Mouse (Mus musculus): ENCODE data around the gene Nat8f1.
"Not testable (repeated sequence)": the region's sequence is repeated elsewhere in the genome, so short reads cannot be mapped to it uniquely, and the experiment has no call there.

Gene Nat8f1

DNA sequence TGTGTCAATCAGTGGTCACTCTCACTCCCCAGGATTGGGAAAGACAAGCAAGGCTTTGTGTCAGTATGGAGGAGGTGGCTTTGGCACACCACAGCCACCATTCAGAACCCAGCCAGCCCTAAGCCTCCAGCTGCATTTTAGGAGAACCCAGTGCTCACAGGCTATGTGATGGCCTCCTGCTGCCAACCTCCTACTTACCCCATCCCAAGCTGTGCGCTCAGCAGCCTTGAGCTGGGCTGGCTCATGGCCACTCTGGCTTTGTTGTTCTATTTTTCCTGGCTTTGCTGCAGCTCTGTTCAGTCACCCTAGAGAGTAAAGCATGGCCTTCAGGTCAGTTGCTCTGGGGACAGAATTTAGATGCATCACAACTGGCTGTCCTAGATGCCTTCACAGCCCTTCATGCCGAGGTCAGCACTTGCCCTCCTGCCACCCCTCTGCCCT is 8.6 kb downstream of the Nat8f1 start:
- DNase-seq: peak; percentile 36 to 71

DNA sequence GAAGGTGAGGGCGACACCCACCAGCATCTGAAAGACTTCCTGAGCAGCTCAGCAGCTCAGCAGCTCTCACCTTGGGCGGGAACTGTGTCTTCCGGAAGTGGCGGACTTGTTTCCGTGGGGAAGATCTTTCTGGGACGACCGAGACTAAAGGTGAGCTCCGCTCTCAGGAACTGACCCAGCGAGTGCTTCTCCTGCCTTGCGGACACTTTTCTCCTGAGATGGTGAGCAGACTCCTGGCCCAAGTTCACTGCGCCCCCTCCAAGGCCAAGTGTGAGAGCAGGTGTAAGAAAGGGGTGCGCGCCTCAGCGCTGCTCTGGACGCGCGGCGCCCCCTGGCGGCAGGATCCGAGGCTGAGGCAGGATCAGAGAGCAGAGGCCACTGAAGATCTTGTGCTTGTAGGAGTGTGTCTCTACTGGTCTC is 10.8 kb downstream of the Nat8f1 start, which contains the start of gene Nat8f4:
TSS of gene Nat8f4 (minus strand) at position 243 of the 420 bp plus-strand sequence.
- peak; percentile 85 to 86 for DNase-seq

DNA sequence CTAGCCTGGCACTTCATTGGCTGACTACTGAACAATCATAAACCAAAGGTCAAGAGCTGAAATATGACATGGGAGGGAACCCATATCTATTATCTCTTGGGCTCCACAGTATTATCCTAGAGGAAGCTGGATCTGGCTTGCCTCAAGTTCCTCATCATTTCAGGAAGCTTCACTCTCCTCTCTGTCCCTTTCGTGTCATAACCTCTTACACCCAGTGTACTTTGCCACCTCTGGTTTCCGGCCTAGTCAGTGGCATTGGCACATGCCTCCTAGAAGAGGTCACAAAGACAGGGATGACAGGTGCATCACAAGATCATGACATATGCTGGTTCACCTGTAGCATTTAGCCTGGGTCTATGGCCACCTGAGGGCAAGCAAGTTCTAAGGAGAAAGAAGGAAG is 13.2 kb downstream of the Nat8f1 start:
- DNase-seq: no peak

DNA sequence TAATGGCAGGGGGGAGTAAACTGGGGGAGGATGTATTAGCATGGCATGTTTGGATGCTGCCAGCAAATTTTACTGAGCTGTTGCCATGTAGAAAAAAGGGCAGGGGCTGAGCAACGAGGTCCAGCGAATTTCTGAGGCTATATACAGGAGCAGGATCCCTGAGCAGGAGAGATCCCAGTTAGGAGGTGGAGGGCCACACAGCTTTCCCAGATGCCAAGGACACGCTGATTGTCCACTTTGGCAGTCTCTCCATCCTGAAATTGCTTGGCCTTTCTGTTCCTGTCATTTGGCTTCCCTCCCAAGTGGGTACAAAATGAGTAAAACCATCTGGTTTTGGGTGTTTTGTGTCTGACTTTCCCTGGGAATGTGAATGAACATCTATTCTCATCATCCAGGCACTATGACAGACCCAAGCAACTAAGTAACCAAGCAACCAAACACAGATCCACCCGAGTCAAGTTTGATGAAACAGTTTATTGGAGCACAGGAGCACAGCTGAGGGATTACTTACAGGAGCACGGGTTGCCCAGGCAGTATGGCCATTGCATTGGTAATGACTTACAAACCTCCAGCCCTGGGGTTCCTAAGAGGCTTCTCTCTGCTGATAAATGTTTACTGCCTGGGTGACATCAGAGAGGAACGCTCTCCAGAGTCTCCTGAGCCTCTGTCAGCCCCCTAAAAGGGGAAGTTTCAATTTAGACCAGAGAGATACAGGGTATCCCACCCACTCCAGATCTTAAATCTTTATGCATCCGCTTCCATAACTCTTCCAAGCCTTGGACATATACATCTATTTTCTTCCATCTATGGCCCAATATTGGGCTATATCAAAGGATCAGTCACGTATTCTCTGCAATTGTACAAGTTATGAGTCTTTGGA is 16.7 kb downstream of the Nat8f1 start:
- not testable (repeated sequence) for DNase-seq

DNA sequence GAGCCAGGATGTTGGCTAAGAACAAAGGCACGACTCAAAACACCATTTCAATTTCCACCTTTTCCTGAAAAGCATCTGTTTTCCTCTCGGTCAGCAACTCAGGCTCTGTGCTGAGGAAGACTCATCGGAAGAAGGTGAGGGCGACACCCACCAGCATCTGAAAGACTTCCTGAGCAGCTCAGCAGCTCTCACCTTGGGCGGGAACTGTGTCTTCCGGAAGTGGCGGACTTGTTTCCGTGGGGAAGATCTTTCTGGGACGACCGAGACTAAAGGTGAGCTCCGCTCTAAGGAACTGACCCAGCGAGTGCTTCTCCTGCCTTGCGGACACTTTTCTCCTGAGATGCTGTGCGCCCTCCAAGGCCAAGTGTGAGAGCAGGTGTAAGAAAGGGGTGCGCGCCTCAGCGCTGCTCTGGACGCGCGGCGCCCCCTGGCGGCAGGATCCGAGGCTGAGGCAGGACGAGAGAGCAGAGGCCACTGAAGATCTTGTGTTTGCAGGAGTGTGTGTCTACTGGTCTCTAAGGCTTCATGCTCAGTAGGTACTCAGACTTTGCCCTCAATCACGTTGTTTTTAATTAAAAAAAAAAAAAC is 20.3 kb downstream of the Nat8f1 start:
- peak; percentile 45 to 50 for DNase-seq

DNA sequence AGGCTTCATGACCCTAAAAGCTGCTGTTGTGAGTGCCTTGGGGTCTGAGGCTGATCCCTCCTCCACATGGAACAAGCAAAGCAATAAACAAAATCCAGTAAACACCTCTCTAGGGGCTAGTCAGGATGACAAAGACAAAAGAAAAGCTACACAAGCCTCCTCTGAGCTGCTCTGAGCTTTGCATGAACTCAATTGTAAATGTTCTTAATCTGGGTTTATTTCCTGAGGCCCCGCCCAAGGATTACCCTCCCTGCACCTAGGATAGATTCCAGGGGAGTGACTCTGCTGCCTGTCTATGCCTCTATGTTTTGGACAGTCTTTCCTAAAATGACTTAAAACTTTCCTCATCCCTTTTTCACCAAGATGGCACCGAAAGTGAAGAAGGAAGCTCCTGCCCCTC is 26.5 kb downstream of the Nat8f1 start:
- no peak for DNase-seq

DNA sequence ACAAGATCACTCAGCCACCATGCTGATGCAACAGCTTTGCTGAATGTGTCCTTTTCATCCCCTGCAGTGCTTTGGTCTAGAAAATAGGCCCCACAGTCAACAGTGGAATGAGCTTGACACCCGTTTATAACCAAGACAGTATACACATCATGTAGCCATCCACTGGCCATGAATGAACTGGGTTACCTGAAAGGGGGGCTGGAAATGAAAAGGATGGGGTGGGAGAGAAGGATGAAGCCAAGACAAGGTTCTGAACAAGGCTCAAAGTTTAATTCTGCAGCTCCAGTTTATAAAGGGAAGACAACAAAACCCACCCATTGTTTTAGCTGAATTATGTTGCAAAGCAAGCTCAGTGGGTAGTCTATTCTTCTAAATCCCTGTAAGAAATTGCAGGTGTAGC is 31.2 kb downstream of the Nat8f1 start:
- no peak for DNase-seq

DNA sequence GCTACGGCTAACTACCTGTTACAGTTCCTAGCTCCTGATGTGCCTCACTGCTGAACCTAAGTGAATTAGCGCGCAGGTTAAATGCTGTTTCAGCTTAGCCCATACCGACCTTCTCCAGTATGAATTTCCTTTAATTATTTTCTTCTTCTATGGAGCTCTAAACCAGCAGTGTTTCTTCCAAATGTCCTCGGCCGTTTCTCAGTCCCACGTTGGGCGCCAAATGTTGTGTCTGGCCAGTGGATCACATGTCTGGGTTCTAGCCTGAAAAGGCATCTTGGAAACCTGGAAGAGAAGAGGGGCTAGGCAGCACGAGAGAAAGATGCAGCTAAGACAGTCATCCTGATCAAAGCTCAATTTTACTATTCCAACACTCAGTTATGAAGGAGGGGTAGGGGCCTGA is 32.2 kb downstream of the Nat8f1 start:
- not testable (repeated sequence) for DNase-seq

DNA sequence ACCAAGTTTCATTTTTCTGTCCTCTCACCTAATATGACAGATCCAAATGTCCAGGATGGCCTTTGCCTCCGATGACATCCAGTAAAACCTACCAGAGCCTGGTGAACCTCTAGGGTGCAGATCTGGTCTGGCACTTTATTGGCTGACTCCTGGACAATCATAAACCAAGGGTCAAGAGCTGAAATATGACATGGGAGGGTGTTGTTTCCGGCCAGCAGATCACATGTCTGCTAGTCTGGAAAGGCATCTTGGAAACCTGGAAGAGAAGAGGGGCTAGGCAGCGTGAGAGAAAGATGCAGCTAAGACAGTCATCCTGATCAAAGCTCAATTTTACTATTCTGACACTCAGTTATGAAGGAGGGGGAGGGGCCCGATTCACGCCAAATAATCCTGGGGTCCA is 46.5 kb downstream of the Nat8f1 start, which contains the start of gene Nat8f2:
TSS of gene Nat8f2 (minus strand) at position 153 of the 400 bp plus-strand sequence.
- DNase-seq: peak; percentile 53 to 71

DNA sequence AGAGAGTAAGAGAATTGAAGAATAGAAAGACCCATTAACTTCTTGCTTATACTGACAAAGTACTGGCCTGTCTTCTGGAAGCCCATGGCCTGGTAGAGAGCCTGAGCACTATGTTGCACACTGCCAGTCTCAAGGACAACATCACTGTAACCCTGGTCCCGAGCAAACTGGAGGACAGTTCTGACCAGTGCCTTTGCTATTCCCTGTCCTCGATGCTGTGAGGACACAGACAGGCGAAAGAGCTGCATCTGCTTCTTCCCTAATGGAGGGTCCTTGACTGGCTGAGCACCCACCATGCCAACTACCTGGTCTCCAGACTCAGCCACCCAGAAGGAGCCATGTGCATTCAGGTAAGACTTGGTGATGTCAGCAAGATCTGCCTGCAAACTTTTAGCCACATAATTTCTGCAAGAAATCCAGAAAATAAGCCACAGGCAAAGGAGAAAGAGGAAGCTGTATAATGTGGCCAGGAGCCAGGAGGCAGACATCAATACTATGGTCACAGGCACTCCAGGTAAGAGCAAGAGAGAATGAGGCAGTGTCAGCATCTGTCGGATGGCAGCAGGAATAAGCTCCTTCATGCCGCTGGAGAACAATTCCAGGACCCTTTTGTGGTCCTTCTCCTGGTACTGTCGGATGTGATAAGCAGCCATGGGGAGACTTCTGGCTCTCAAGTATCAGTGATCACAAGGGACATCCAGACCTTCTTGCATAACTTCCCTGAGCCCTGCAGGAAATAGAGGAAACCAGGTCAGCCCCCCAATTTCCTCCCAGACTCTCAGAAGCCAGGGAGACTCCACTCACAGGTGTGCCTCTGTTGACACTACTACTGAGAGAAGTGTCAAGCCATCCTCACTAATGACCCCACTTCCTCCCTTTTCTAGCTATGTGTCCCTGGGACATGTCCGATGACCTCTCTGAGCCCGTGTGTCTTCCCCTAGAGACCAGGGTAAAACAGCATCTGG is 47.5 kb downstream of the Nat8f1 start:
- peak; percentile 25 to 57 for DNase-seq

DNA sequence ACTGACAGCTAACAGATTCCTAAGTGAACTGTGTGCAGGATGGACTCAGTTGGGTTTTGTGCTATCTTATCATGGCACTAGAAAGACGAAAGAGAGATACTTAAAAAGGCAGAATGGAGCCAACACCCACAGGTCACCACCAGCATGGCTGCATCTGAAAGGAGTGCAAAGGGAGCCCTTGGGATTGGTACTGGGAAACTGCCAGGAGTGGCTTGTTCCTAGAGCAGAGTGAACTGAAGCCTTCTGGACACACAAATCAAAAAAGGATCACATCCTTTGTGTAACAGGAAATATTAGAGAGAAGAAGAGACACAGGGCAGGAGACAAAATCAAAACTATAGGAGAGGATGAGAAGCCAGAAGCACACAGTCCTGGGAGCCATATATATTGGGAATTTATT is 48.5 kb downstream of the Nat8f1 start:
- DNase-seq: not testable (repeated sequence)

DNA sequence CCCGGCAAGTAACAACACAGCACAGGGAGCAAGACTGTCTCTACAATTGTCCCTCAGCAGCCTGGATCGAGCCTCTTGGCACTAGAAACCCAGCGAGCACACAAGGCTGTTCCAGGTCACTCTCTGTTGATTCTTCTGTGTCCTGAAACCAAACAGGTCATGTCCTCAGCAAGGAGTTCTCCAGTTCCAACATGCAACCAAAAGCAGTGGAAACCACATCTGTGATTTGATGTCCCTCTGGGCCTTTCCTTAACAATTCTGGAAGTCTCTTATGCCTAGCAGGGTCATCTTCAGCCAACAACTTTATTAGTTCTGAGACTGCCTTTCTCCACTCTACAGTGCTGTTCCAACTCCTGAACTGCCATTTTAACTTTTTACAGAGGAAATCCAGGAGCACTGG is 49.3 kb downstream of the Nat8f1 start:
- DNase-seq: not testable (repeated sequence)

DNA sequence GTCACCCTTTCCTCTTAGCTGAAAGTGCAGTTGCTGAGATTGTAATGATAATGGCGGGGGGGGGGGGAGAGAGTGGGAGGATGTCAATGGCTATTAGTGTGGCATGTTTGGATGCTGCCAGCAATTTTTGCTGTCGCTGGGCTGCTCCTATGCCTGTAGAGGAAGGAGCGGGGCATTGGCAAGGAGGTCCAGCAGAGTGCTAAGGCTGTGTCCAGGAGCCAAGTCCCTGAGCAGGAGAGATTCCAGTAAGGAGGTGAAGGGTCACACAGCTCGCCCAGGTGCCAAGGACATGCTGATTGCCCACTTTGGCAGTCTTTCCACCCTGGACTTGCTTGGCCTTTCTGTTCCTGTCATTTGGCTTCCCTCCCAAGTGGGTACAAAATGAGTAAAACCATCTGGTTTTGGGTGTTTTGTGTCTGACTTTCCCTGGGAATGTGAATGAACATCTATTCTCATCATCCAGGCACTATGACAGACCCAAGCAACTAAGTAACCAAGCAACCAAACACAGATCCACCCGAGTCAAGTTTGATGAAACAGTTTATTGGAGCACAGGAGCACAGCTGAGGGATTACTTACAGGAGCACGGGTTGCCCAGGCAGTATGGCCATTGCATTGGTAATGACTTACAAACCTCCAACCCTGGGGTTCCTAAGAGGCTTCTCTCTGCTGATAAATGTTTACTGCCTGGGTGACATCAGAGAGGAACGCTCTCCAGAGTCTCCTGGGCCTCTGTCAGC is 50.4 kb downstream of the Nat8f1 start:
- DNase-seq: peak; percentile 46 to 78

DNA sequence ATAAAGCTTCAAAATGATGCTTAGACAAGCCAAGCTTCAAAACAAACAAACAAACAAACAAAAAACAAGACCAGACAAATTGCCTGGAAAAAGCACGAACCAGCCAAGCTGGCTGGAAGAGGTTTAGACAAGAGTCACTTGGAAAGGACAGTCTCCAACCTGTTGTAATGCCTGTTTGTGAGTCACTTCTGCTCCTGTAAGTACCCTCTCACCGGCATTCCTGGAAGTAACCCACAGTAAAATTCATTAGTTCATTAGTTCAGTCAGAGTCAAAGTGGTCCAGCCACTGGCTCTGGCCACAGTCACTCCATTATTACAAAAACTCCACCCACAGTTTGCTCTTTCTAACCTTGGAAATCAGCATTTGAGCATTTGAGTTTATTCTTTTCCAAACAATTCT is 51.6 kb downstream of the Nat8f1 start:
- DNase-seq: no peak

DNA sequence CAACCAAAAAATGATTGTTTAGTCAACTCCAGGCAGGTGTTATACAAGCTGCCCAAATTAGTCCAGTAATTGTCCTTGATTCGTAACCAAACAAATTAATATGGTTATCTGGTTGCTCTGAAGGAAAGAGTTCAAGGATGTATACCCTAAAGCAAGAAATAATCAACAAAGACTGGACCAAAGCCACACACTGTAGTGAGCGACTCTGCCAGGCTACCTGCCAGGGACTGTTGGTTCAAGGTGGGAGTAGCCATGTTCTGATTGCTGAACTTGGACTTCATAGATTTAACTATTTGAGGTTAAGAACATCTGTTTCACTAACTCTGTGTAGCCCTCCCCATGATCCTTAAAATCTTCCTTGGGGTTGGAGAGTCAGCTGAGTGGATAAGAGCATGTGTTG is 52.4 kb downstream of the Nat8f1 start:
- no peak for DNase-seq

DNA sequence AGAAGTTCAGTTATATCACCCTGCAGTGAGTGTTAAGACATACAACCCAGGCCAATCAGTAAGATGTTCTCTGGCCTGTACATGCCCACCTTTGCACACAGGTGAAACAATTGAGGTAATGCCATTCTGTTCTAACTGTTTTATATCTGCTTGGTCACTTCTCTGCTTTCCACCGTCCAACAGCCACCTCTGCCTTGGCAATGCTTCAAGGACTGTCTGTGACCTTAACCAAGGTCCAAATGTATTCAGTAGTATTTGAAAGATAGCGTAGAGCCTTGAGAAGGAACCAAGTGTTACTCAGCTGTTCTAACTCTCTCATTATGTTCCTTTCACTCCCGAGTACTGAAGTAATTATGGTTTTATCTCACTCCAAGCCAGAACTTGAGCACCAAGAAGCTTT is 52.9 kb downstream of the Nat8f1 start:
- peak; percentile 53 to 58 for DNase-seq

DNA sequence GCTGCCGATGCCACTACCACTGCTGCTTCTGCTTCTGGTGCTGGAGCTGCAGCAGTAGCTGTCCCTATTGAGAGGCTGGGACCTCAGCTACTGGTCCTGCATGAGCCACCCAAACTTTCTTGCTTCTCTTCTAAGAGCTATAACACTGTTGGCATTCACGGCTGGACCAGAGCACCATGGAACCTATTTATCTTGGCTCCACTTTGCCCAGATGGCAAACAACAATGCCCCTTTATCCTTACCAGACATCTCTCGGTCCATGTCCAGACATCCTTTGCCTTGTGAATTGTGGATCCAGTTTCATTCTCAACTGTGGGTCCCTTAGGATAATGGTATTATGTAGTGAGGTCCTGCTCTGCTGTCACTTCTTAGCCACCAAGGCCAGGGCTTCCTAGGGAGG is 54.2 kb downstream of the Nat8f1 start:
- no peak for DNase-seq
